Mouse (Mus musculus): Measurements from ENCODE around the gene Dph5. TPM values are rescaled to one million over a fixed set of nuclear protein-coding genes. Genes with fewer than 3 reads are reported as not detected.

Gene Dph5
- polyA plus RNA-seq, 1 experiment from 2014 or later: 24.6 TPM

GRCm38 (mm10) chr3:115953088-115953487 lies 65.5 kb downstream of the Dph5 start:
- no peak overlapping the region for H3K9ac ChIP-seq (ENCODE audit: low read length)
- no peaks in the 10 kb centered on the region for H3K27me3 ChIP-seq (replicated peaks; ENCODE audit: control insufficient read depth, insufficient read depth, low read length)
- H3K9me3 ChIP-seq (replicated peaks; ENCODE audit: control insufficient read depth, low read length): no peaks in the 10 kb centered on the region
- H3K27ac ChIP-seq (ENCODE audit: low read depth, low read length): no peak overlapping the region
- H3K4me2 ChIP-seq (ENCODE audit: low read length): no peak overlapping the region
- no peak for ATAC-seq
- peaks cover 50% of the 10 kb centered on the region for H3K36me3 ChIP-seq (ENCODE audit: control insufficient read depth, insufficient read depth, low read length)
- H3K4me1 ChIP-seq (ENCODE audit: control insufficient read depth, insufficient read depth, low read length): no peaks in the 10 kb centered on the region
- 73% methylated on average over 3 of the region's 3 CpGs for WGBS
- H3K4me3 ChIP-seq (ENCODE audit: low read depth, low read length): no peak overlapping the region
- DNase-seq (ENCODE audit: low spot score): no peak

GRCm38 (mm10) chr3:115957223-115957622 lies 69.6 kb downstream of the Dph5 start:
- no peak for ATAC-seq
- Histone ChIP-seq H3K4me3 (ENCODE audit: low read depth, low read length) (no peak overlapping the region), H3K4me2 (ENCODE audit: low read length) (no peak overlapping the region), H3K9ac (ENCODE audit: low read length) (no peak overlapping the region), H3K27me3 (replicated peaks; ENCODE audit: control insufficient read depth, insufficient read depth, low read length) (no peaks in the 10 kb centered on the region), H3K36me3 (ENCODE audit: control insufficient read depth, insufficient read depth, low read length) (peaks cover 49% of the 10 kb centered on the region), H3K27ac (ENCODE audit: low read depth, low read length) (no peak overlapping the region), H3K9me3 (replicated peaks; ENCODE audit: control insufficient read depth, low read length) (no peaks in the 10 kb centered on the region), H3K4me1 (ENCODE audit: control insufficient read depth, insufficient read depth, low read length) (no peaks in the 10 kb centered on the region)
- WGBS: 96% methylated on average over 7 of the region's 7 CpGs
- DNase-seq (ENCODE audit: low spot score): no peak

- Histone ChIP-seq H3K36me3 (ENCODE audit: control insufficient read depth, insufficient read depth, low read length) (peaks cover 23% of the 10 kb centered on the region; the same call in 1 of the 2 replicates), H3K27me3 (replicated peaks; ENCODE audit: control insufficient read depth, insufficient read depth, low read length) (no peaks in the 10 kb centered on the region), H3K4me2 (ENCODE audit: low read length) (no peak overlapping the region), H3K27ac (ENCODE audit: low read depth, low read length) (no peak overlapping the region), H3K4me3 (ENCODE audit: low read depth, low read length) (no peak overlapping the region), H3K4me1 (ENCODE audit: control insufficient read depth, insufficient read depth, low read length) (peaks cover 6% of the 10 kb centered on the region; the same call in 1 of the 2 replicates), H3K9ac (ENCODE audit: low read length) (no peak overlapping the region), H3K9me3 (replicated peaks; ENCODE audit: control insufficient read depth, low read length) (no peaks in the 10 kb centered on the region)
- ATAC-seq (no peak), DNase-seq (ENCODE audit: low spot score) (no peak)
- 69% methylated on average over 11 of the region's 11 CpGs for WGBS
These were observed 73.8 kb downstream of the Dph5 start for GRCm38 (mm10) chr3:115961311-115962027.

GRCm38 (mm10) chr3:115962028-115962415 lies 74.4 kb downstream of the Dph5 start:
- Histone ChIP-seq H3K4me2 (ENCODE audit: low read length) (no peak overlapping the region), H3K9ac (ENCODE audit: low read length) (no peak overlapping the region), H3K27me3 (replicated peaks; ENCODE audit: control insufficient read depth, insufficient read depth, low read length) (no peaks in the 10 kb centered on the region), H3K27ac (ENCODE audit: low read depth, low read length) (no peak overlapping the region), H3K36me3 (ENCODE audit: control insufficient read depth, insufficient read depth, low read length) (peaks cover 20% of the 10 kb centered on the region; the same call in 1 of the 2 replicates), H3K9me3 (replicated peaks; ENCODE audit: control insufficient read depth, low read length) (no peaks in the 10 kb centered on the region), H3K4me3 (ENCODE audit: low read depth, low read length) (no peak overlapping the region), H3K4me1 (ENCODE audit: control insufficient read depth, insufficient read depth, low read length) (peaks cover 6% of the 10 kb centered on the region; the same call in 1 of the 2 replicates)
- DNase-seq (ENCODE audit: low spot score): no peak
- WGBS: 29% methylated on average over 4 of the region's 4 CpGs
- ATAC-seq: no peak

GRCm38 (mm10) chr3:115963597-115963996 lies 76.0 kb downstream of the Dph5 start:
- Histone ChIP-seq H3K36me3 (ENCODE audit: control insufficient read depth, insufficient read depth, low read length) (peaks cover 9% of the 10 kb centered on the region; the same call in 1 of the 2 replicates), H3K27me3 (replicated peaks; ENCODE audit: control insufficient read depth, insufficient read depth, low read length) (no peaks in the 10 kb centered on the region), H3K9ac (ENCODE audit: low read length) (no peak overlapping the region), H3K4me2 (ENCODE audit: low read length) (no peak overlapping the region), H3K9me3 (replicated peaks; ENCODE audit: control insufficient read depth, low read length) (no peaks in the 10 kb centered on the region), H3K4me3 (ENCODE audit: low read depth, low read length) (no peak overlapping the region), H3K4me1 (ENCODE audit: control insufficient read depth, insufficient read depth, low read length) (peaks cover 6% of the 10 kb centered on the region; the same call in 1 of the 2 replicates), H3K27ac (ENCODE audit: low read depth, low read length) (no peak overlapping the region)
- WGBS: 98% methylated on average over 1 of the region's 1 CpGs
- ATAC-seq (no peak), DNase-seq (ENCODE audit: low spot score) (no peak)

- H3K27me3 ChIP-seq (replicated peaks; ENCODE audit: control insufficient read depth, insufficient read depth, low read length): no peaks in the 10 kb centered on the region
These were observed 76.4 kb downstream of the Dph5 start for GRCm38 (mm10) chr3:115964071-115964470.

GRCm38 (mm10) chr3:115968745-115969530 lies 81.3 kb downstream of the Dph5 start:
- H3K27ac ChIP-seq (ENCODE audit: low read depth, low read length): no peak overlapping the region
- no peaks in the 10 kb centered on the region for H3K9me3 ChIP-seq (replicated peaks; ENCODE audit: control insufficient read depth, low read length)
- DNase-seq (ENCODE audit: low spot score) (peak; percentile 22), ATAC-seq (peak; percentile 70)
- H3K27me3 ChIP-seq (replicated peaks; ENCODE audit: control insufficient read depth, insufficient read depth, low read length): no peaks in the 10 kb centered on the region
- peaks cover 6% of the 10 kb centered on the region; the same call in 1 of the 2 replicates for H3K4me1 ChIP-seq (ENCODE audit: control insufficient read depth, insufficient read depth, low read length)
- peaks cover 30% of the 10 kb centered on the region for H3K36me3 ChIP-seq (ENCODE audit: control insufficient read depth, insufficient read depth, low read length)
- no peak overlapping the region for H3K4me2 ChIP-seq (ENCODE audit: low read length)
- H3K9ac ChIP-seq (ENCODE audit: low read length): no peak overlapping the region
- no peak overlapping the region for H3K4me3 ChIP-seq (ENCODE audit: low read depth, low read length)
- 84% methylated on average over 10 of the region's 10 CpGs for WGBS

More at GRCm38 (mm10) chr3:115964071-115964470, 76.4 kb downstream of the Dph5 start:
- WGBS: 71% methylated on average over 5 of the region's 5 CpGs
- DNase-seq (ENCODE audit: low spot score) (no peak), ATAC-seq (no peak)
- no peak overlapping the region for H3K27ac ChIP-seq (ENCODE audit: low read depth, low read length)
- no peak overlapping the region for H3K4me3 ChIP-seq (ENCODE audit: low read depth, low read length)
- H3K9ac ChIP-seq (ENCODE audit: low read length): no peak overlapping the region
- H3K36me3 ChIP-seq (ENCODE audit: control insufficient read depth, insufficient read depth, low read length): peaks cover 7% of the 10 kb centered on the region; the same call in 1 of the 2 replicates
- H3K4me2 ChIP-seq (ENCODE audit: low read length): no peak overlapping the region
- peaks cover 6% of the 10 kb centered on the region; the same call in 1 of the 2 replicates for H3K4me1 ChIP-seq (ENCODE audit: control insufficient read depth, insufficient read depth, low read length)
- no peaks in the 10 kb centered on the region for H3K9me3 ChIP-seq (replicated peaks; ENCODE audit: control insufficient read depth, low read length)

GRCm38 (mm10) chr3:115971045-115971785 lies 83.6 kb downstream of the Dph5 start:
- H3K27ac ChIP-seq (ENCODE audit: low read depth, low read length): no peak overlapping the region
- DNase-seq (ENCODE audit: low spot score): no peak
- no peak overlapping the region for H3K9ac ChIP-seq (ENCODE audit: low read length)
- H3K27me3 ChIP-seq (replicated peaks; ENCODE audit: control insufficient read depth, insufficient read depth, low read length): no peaks in the 10 kb centered on the region
- 94% methylated on average over 20 of the region's 20 CpGs for WGBS
- no peaks in the 10 kb centered on the region for H3K9me3 ChIP-seq (replicated peaks; ENCODE audit: control insufficient read depth, low read length)
- no peak overlapping the region for H3K4me2 ChIP-seq (ENCODE audit: low read length)
- no peak overlapping the region for H3K4me3 ChIP-seq (ENCODE audit: low read depth, low read length)
- no peak for ATAC-seq
- no peaks in the 10 kb centered on the region for H3K4me1 ChIP-seq (ENCODE audit: control insufficient read depth, insufficient read depth, low read length)
- peaks cover 41% of the 10 kb centered on the region for H3K36me3 ChIP-seq (ENCODE audit: control insufficient read depth, insufficient read depth, low read length)

All from forebrain, embryonic 14.5 days (tissue).